Mouse (Mus musculus) liver, adult 2 months (tissue): ENCODE measurements around the gene Rbks.

Source experiments
- CTCF ChIP-seq: fragments of 200-500 bp; IDR thresholded peaks from 2 replicates; pipeline ENCODE4 v1.5.1; 2011; ENCODE audit warnings: low read depth, low read length, control low read depth
- POLR2A ChIP-seq: fragments of 200-500 bp; IDR thresholded peaks from 2 replicates; pipeline ENCODE4 v1.6.1; 2011; ENCODE audit warnings: low read length, control low read depth; ENCODE audit not compliant: insufficient read depth; ENCODE audit errors: extremely low read depth

GRCm38 (mm10) chr5:31655688-31656190 lies 41.7 kb downstream of the Rbks start:
- TF ChIP-seq CTCF (no peak), POLR2A (no peak)
